Mouse (Mus musculus): Measurements from ENCODE around the gene Adgrf4.

The Adgrf4 gene

DNA sequence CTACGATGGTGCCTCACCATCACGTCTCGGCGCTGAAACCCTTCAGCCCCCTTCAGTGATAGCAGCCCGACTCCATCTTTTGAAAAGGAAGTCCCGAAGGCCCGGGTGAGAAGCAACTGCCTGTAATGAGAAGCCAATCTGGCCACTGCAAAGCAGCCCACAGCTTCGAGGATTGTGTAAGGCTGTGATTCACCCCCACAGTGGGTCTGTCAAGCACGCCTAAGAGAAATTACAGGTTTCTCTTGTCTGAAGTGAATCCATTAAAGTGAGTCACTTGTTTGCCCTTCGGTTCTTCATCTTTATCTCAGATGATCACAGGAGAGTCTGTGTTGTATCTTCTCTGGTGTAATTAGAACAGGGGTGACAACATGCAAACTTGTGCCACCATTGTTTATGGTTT, at the start of gene Adgrf4:
Gene Adgrf4 (minus strand): TSS at position 149 of the 400 bp plus-strand sequence.
- DNase-seq, result no peak

DNA sequence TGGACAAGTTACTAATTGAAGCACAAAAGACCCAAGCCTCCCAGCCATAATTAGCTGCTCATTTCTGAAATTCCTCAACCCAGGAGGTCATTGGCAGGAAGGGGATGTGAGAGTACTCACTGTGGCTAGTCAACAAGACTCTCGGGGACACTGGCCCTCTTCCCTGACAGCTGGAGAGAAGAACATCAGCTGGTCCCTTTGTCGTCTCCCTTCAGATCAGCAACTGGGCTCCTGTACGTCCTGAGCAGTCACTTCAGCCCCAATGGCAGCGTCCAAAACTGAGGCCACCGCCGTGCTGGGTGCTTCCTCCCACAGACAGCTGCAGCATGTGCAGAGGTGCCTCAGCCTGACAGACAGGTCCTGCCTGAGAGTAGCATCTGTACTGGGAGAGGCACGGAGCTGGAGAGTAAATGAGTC, 49.7 kb upstream of the Adgrf4 start, which contains the start of gene Adgrf2:
Gene Adgrf2 (minus strand): TSS at position 379 of the 417 bp plus-strand sequence.
- DNase-seq, result no peak

DNA sequence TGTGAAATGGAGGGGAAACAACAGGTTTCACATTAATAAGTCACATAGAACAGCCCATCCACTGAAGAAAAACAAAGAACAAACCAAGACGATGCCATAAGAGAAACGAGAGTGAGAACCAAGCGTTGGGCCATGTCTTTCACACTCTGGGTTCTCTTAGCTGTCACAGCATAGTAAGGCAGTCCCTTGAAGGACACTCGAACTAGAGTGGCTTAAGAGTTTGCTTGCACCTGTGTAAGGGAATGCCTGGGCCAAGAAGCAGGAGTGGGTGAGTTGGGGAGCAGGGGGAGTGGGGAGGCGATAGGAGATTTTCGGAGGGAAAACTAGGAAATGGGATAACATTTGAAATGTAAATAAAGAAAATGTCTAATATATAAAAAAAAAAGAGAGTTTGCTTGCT, 46.7 kb upstream of the Adgrf4 start:
- no peak for DNase-seq

DNA sequence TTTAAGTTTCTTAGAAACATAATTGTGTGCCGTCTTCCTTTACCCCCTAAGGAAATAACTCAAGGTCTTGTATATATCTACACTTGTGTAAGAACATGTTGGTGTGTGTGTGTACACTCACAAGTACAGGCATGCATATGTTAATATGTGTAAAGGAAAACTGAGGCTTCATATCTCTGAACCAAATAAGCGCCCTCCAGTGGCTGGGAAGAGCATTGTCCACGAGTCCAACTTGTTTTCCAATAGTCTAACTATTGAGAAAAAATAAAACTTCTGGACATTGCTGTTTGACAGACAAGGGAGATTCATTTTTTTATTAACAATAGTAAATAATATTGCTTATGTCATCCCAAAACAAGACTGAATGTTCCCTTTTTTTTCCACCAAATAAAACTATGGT, 25.1 kb upstream of the Adgrf4 start:
- no peak for DNase-seq

DNA sequence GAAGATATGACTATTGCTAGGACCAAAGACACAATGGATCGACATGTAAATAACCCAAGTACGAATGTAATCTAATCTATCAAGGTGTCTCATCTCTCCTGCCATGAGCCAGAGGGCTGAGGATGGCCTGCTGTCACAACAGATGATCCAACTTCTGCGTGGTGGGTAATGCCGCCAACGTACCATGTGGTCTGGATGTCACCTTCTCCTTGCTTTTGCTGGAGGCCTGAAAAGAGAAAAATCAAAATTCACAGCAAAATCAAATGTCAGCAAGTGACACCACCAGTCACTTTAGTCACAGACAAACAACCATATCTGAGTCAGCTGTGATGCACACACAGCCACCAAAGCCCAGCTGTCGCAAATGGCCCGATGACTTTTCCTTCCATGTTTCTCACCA, 22.9 kb upstream of the Adgrf4 start:
- DNase-seq, result no peak

DNA sequence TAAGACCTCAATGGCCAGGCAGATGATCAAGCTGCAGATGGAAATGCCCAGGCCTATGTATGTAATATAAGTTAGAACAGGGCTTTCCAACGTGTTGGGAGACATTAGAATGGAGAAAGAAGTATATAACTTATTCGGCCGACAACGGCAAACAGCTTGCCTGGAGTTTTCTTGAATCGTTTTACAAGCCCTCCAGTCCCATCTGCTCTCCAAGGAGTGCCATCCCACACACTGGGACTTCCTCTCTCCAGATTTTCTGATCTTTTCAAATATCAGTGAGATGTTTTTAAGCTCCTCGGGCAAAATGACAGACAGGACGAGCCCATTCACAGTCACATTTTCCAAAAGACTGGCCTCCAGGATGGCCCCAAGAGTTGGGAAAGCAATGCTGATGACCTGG, 18.6 kb upstream of the Adgrf4 start:
- no peak for DNase-seq

DNA sequence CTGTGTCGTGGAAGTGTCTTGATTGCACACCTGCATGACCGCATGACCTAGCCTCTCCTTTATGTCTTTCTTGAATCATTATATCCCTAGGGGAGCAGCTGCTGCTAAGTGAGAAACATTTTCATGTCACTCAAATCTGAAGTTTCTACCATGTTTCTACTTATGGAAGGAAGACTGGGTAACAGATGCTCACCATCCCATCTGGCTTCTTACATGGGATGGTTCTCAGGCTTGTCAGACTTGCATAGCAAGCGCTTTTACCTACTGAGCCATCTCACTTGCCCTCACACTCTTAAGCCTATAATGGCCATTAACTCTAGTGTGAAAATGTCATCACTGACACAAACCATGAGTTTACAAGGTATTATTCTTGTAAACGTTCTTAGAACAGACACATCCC, 13.5 kb upstream of the Adgrf4 start:
- no peak for DNase-seq

DNA sequence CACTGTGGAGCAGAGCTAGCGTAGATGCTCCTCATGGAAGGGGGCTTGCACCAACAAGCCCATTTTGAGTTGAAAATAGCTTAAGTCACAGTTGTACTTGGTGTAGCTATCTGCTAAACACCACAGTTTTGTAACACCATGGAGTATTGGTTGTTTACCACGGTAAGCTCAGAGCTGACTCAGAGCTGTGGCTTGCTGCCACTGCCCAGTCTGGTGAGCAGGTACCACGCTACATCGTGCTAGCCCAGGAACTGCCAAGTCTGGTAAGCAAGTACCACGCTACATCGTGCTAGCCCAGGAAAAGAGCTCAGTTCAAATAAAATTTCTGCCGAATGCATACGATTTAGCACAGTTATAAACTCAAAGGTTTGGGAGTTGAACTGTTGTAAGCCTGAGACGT, 10.1 kb upstream of the Adgrf4 start:
- DNase-seq, result no peak

DNA sequence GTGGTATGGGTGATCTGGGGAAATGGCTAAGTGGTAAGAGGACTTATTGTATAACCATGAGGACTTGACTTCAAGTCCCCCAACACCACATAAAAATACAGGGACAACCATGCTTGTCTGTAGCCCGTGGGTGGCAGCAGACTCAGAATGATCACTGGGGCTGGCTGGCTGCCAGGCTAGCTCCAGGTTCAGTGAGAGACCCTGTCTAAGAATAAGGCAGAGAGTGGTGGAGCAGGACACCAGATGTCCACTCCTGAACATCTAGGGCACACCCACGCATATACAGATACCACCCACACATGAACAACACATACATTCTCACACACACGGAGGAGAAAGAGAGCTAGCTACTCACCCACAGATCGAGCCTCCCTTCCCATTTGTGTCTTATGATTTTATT, 2.6 kb upstream of the Adgrf4 start:
- no peak for DNase-seq

DNA sequence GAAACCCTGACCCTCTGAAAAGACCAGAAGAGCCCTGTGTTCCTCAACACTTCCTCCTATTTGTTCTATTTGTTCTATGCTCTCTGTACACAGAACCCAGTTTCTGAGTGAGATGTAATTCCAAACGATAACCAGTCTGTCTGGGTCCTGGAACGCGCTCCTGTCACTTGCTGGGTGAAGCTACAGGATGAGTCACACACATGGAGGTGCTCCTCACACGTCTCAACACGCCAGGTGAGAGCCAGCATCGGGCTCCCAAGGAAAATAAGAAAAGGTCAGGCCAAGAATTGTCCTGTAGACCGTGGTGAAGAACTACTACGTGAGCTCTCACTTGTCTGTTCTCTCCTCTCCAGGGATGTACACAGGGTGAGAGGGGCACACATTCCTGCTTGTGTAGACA, 1.6 kb downstream of the Adgrf4 start:
- DNase-seq, result no peak

DNA sequence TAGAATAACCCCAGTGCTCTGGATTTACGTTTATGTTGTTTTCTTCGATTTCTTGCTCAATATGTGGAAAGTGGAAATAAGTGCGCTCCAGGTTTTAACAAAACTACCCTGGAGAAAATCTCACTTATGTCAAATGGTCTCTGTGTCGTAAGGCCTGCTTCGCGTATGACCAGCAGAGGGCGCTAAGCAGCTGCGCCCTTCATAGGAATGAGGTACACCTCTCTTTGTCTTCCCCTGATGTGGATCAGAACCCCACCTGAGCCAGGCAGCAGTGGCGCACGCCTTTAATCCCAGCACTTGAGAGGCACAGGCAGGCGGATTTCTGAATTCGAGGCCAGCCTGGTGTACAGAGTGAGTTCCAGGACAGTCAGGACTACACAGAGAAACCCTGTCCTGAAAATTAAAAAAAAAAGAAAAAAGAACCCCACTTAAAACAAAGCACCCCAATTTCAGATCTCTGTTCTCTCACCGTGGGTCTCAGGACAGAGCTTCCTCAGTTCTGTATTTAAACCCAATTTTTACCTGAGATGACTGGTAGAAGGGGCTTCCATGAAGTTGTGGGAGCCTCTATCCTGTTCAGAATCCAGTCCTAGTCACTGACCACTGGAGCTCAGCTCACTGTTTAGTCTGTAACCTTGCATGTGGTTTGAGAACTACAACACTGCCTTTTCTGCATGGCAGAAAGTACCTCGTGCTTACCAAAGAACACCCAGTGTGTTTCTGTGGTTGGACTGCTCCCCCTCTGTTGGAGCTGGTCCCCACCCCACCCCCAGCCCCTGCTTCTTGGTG, 33.3 kb downstream of the Adgrf4 start:
- peak; percentile 34 to 35 for DNase-seq

DNA sequence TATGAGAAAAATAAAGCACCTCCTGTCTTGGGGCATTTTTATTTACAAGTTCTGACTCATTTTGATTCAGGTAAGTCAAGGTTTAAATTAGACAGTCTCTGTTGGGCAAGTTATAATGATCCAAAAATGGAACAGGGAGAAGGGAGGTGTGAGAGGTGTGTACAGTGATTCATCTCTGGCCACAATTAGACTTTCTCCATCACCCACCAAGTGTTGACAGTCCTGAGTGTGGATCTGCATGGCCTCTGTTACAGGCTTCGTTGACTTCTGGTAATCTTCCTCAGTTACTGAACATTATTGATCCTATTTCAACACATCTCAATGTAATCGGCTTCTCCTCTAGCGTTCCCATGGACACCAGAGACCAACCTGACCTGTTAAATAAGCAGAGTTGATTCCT, 48.7 kb downstream of the Adgrf4 start:
- no peak for DNase-seq

DNA sequence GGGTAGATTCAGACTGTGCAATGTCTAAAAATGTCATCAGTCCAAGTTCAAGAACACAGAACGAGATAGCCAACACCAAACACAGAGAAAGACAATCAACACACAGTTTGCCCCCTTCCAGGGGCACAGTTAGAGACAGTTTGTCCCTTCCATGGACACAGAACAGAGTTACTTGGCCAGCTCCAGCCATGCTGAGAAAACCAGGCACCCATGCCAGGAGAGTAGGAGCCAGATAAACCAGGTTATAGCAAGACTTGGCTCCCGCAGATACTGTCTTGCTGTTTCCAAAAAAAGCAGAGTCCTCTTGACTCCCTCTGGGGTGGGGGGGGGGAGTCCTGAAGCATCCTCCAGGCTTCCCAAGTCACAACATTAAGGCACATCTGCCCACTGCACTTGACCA, 61.9 kb downstream of the Adgrf4 start:
- DNase-seq, result no peak

DNA sequence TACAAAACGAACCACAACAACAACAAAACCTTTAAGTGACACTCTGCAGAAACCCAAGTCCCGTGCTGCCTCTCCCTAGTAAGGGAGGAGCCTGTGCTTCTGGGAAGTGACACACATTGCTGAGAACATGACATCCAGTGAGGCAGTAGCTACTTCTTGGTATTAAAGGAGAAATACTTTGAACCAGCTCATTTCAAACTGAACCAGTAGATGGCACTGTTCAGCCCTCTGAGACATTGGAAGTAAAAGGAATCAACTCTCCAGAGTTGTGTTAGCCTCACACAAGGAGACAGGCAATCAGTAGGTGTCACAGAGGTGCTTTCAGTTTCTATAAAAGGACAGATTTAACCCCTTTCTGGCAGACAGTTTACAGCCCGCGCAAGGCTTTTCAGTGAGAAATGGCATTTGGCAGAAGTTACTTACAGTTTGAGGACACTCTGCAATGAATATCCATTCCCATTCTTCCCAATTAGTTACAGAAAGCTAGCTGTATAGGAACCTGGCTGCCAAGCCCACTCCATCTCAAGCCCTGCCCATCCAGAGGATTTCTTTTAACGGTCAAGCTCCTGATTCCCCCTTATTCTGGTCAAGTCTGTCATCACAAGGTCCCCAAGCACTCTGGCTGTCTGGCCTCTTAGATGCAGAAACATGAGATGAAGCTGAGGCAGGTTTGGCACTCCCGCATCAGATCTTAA, 78.9 kb downstream of the Adgrf4 start:
- DNase-seq, result peak in 1 of 2 experiments; percentile 3

DNA sequence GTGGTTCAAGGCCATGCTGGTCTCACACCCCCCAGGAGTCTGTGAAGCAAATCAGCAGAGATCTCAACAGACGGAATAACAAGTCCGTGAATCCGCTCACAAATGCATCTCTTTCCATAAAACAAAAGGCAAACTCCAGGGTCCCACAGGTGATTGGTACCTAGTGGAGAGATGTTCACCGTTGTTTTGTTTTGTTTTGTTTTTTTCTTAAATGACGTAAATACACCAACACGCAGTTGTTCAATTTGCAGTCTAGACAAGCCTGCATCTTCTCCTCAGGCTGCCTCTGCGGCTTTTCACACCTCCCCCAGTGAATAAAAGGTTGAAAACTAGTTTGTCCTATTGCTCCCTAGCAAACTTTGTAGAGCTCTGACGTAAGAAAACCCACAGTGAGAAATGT, 80.8 kb downstream of the Adgrf4 start, which contains the start of gene Opn5:
Gene Opn5 (minus strand): TSS at position 101 of the 400 bp plus-strand sequence.
- DNase-seq, result no peak

DNA sequence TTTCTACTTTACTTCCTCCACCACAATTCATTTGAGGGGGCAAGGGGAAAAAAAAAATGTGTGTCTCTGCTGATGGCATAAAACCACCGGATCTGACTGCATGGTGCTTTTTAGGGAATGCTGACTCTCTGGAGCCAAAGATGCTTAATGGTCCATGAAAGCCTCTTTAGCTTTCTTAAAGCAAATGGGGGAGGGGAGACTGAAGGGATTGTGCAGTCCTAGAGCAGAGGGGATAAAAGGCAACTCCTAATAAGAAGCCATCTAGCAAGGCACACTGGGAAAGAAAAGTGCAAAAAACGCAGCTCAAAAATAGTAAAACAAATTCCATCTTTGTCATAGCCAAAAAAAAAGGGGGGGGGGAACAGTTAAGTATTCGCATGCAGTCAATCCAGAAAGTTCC, 83.8 kb downstream of the Adgrf4 start:
- DNase-seq, result no peak

Measured in B cell, adult 2 months (primary cell).